Mouse (Mus musculus) stomach, adult 2 months (tissue): ENCODE measurements around the gene Ppp1r3f. TPM values are rescaled to one million over a fixed set of nuclear protein-coding genes. Genes with fewer than 3 reads are reported as not detected.

ENCODE experiments used
- polyA plus RNA-seq: library from polyadenylated mRNA; depleted of rRNA; stranded (reverse); fragments of >200 nt; gene quantifications from 2 replicates; pipeline ENCODE4 v1.2.3, GENCODE M21; 2012; rRNA removed

The Ppp1r3f gene
- polyA plus RNA-seq, result 0.87 and 1.4 TPM in 2 replicates

GRCm38 (mm10) chrX:7574087-7574884 lies at the start of gene Ppp1r3f:
Ppp1r3f (minus strand) TSS chrX:7574283.

DNA sequence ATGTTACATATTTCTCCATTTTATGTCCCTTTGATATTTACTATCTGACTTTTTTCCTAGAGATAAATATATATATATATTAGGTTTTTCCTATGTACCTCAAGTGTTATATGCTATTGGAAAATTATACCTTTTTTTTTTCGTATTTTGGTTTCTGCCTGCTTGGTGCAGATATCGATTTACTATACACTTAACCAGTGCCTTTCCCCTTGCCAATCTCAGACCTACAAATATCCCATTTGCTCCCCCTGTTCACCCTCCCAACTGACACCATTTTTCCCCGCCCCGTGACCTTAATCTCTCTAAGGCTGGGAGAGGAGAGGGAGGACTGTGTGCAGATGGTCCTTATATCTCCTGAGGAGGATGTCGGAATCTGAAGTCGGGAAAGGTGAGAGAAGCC lies 32.7 kb upstream of the Ppp1r3f start, which contains the start of gene Cacna1f:
Gene Cacna1f, plus strand, starts transcription at position 301 of the 400 bp plus-strand sequence.

DNA sequence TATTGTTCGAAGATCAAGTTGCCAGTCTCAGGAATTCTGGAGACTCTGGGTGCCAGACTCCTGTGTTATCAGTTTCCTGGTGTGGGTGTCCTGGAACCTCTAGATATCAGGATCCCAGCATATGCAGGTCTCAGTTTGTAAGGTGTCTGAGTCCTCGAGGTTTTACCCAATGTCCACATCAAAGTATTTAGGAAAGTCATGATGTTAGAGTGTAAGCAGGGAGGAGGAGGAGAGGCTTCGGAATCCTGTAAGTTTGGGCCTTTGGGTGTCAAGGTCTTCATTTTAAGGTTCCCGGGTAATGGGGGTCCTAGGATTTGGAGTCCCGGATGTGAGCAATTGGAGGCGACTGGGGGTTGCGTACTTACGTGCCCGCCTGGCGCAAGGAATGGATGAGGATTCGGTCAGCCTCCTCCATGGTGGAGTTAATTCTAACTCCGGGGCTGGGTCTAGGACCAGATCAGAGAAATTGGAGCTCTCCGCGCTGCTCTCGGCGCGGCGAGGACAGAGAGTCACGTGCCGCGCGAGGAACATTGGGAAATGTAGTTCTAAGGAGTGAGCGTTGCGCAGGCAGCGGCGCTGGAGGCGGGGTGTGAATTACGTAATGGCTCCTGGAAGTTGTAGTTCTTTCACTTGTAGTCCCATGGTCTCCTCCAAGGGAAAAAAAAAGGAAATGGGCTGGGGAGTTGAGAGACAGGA lies 30.9 kb upstream of the Ppp1r3f start, which contains the start of gene Ccdc22:
Gene Ccdc22, minus strand, starts transcription at position 639 of the 696 bp plus-strand sequence.

DNA sequence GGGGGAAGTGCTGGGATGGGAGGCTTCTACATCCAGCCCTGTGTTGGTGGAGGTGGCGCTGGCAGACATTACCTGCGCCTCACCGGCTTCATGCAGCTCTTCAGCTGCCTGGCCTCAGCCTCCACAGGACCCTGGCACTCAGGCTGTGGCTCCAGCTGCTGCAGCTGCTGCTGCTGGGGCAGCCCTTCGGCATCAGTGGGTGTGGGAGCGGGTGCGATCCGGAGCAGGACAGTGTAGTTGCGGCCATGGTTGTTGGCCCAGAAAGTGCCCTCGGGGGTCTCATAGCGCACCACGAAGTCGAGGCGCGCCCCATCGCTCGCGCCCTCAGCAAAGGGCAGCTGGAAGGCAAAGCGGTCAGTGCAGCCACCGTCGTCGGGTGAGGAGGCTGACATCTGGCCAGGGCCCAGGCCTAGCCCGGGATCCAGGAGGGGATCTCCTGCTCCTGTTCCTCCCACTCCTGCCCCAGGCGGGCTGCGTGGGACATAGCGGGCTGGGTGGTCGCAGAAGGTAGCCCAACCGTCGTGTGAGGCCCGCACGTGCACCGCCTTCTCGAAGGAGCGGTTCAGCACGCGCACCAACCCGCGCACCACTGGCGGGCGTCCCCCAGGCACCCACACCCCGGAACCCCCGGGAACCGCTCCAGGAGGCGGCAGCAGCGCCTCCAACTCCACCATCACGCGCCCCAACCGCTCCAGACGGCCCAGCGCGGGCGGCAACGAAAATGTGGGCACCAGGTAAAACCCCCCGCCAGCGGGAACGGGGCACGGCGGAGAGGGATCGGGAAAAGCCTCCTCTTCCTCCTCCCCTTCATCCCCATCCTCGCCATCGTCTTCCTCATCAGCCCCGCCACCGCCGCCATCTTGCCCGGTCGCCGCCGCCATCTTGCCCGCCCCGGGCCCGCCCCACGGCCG lies 652 bp downstream of the Ppp1r3f start, which contains the start of gene Foxp3:
Gene Foxp3, plus strand, starts transcription at position 469 of the 911 bp plus-strand sequence.

Other genes starting within 250 kb of the Ppp1r3f start
- 0.40 and 0.60 TPM in 2 replicates for gene Usp27x, start 198.5 kb downstream of the Ppp1r3f start, polyA plus RNA-seq
- 0.13 TPM in 2 replicates for gene Foxp3, start 639 bp downstream of the Ppp1r3f start, polyA plus RNA-seq
- 9.9 and 11.3 TPM in 2 replicates for gene Ccdc22, start 31.2 kb upstream of the Ppp1r3f start, polyA plus RNA-seq
- 0.01 TPM in 1 of 2 replicates, not detected in the other for gene Cacna1f, start 32.8 kb upstream of the Ppp1r3f start, polyA plus RNA-seq
- gene Syp, start 64.2 kb upstream of the Ppp1r3f start, polyA plus RNA-seq, result 3.9 and 4.8 TPM in 2 replicates
- 26.6 and 28.9 TPM in 2 replicates for gene Prickle3, start 83.0 kb upstream of the Ppp1r3f start, polyA plus RNA-seq
- gene Plp2, start 97.1 kb upstream of the Ppp1r3f start, polyA plus RNA-seq, result 137 and 146 TPM in 2 replicates
- 6.1 and 6.6 TPM in 2 replicates for gene Magix, start 107.0 kb upstream of the Ppp1r3f start, polyA plus RNA-seq
- 0.92 and 1.5 TPM in 2 replicates for gene Gpkow, start 122.8 kb upstream of the Ppp1r3f start, polyA plus RNA-seq
- gene Wdr45, start 140.1 kb upstream of the Ppp1r3f start, polyA plus RNA-seq, result 18.3 and 20.3 TPM in 2 replicates
- gene Gm45208, start 148.0 kb upstream of the Ppp1r3f start, polyA plus RNA-seq, result 0.22 TPM in 1 of 2 replicates, not detected in the other
- 30.1 and 36.8 TPM in 2 replicates for gene Praf2, start 154.2 kb upstream of the Ppp1r3f start, polyA plus RNA-seq
- gene Ccdc120, start 176.6 kb upstream of the Ppp1r3f start, polyA plus RNA-seq, result 20.8 and 24.6 TPM in 2 replicates
- 13.1 and 13.4 TPM in 2 replicates for gene Tfe3, start 188.3 kb upstream of the Ppp1r3f start, polyA plus RNA-seq
- gene Gripap1, start 215.5 kb upstream of the Ppp1r3f start, polyA plus RNA-seq, result 6.6 and 7.6 TPM in 2 replicates
- 0.38 and 0.56 TPM in 2 replicates for gene Kcnd1, start 248.0 kb upstream of the Ppp1r3f start, polyA plus RNA-seq